Mouse (Mus musculus) liver, adult 2 months (tissue): ENCODE measurements around the gene Uggt1.

Experiments used
- CTCF ChIP-seq: fragments of 200-500 bp; IDR thresholded peaks from 2 replicates; pipeline ENCODE4 v1.5.1; 2011; ENCODE audit warnings: low read depth, low read length, control low read depth
- POLR2A ChIP-seq: fragments of 200-500 bp; IDR thresholded peaks from 2 replicates; pipeline ENCODE4 v1.6.1; 2011; ENCODE audit warnings: low read length, control low read depth; ENCODE audit not compliant: insufficient read depth; ENCODE audit errors: extremely low read depth

- TF ChIP-seq CTCF (no peak), POLR2A (no peak)
These were observed 19.4 kb upstream of the Uggt1 start for GRCm38 (mm10) chr1:36263833-36264488.
